Mouse (Mus musculus) spleen, adult 12 weeks (tissue): ENCODE results near the gene Mcm3.
"Not testable (repeated sequence)": the region's sequence is repeated elsewhere in the genome, so short reads cannot be mapped to it uniquely, and the experiment has no call there.

Source experiments
- DNase-seq: peaks from one replicate; pipeline ENCODE4 v3.0.0; 2022; ENCODE audit warnings: low spot score

The Mcm3 gene

DNA sequence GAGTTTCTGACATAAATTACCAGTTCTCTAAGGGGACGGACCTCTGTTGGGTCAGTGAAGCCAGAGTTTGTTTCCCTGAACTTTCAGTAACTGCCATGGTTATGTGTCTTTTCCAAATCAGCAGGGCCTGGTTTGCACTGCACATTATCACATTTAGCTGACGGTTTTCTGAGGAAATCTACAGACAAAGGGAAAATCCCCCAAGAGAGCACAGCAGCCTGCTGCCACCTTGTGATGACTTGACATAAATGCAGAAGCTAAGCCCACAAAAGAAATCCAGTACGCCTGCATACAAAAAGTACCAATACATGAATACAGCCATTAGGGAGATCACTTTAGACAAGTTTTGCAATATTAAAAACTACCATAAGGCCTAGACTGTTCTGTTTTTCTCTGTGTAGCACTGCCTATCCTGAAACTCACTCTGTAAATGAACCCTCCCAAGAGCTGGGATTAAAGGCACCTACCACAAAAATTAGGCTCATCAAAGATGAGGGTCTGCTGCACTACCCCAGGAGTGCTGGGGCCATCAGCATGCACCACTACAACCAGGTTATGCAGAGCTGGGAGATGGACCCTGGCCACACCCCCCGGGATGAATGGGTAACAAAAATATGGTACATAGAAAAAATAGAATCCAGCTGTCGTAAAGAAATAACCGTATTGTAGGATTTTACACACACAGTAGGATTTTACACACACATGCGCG is 18.3 kb downstream of the Mcm3 start:
- no peak for DNase-seq

- DNase-seq = no peak
Observed at GRCm38 (mm10) chr1:20801275-20801674, 18.8 kb downstream of the Mcm3 start.

- no peak for DNase-seq
Observed at GRCm38 (mm10) chr1:20795178-20795577, 24.9 kb downstream of the Mcm3 start.

DNA sequence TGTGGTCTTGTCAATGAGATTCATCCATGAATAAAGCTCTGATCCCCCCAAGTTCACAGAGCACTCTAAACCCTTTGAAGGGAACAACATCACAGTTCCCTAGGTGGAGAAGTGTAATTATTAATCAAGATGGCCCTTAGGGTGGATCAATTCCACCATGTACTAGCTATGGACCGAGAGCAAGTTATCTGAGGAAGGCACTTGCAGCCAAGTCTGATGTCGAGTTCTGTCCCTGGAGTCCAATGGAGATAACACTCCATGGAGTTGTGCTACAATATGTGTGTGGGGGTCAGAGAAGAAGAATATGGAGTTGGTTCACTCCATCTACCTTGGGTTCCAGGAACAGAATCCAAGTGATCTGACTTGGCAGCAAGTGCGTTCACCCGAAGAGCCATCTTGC is 25.4 kb downstream of the Mcm3 start:
- no peak for DNase-seq

- no peak for DNase-seq
Observed at GRCm38 (mm10) chr1:20791414-20791813, 28.7 kb downstream of the Mcm3 start.

- not testable (repeated sequence) for DNase-seq
Observed at GRCm38 (mm10) chr1:20790517-20790916, 29.6 kb downstream of the Mcm3 start, which contains the start of gene Il17f. TSS of gene Il17f (minus strand) at chr1:20790617.

DNA sequence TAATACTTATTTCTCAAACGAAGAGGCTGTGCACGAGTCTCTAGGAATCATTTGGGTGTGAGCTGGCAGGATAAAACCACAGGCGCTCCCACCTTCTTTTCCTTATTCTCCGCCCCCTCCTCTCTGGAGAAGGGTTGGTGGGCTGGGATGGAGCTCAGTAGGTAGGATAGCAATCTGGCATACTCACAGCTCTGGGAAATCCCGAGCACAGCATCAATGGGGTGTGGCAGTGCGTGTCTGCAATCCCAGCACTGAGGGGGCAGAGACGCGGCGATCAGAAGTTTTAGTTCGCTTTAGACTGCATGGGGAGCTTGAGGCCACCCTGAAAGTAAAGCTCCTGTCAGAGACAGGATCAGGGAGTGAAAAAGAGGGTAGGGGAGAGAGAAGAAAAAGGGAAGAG is 31.7 kb downstream of the Mcm3 start:
- no peak for DNase-seq

GRCm38 (mm10) chr1:20787046-20787445 is 33.1 kb downstream of the Mcm3 start:
- no peak for DNase-seq

GRCm38 (mm10) chr1:20778366-20778765 is 41.7 kb downstream of the Mcm3 start:
- DNase-seq = no peak

DNA sequence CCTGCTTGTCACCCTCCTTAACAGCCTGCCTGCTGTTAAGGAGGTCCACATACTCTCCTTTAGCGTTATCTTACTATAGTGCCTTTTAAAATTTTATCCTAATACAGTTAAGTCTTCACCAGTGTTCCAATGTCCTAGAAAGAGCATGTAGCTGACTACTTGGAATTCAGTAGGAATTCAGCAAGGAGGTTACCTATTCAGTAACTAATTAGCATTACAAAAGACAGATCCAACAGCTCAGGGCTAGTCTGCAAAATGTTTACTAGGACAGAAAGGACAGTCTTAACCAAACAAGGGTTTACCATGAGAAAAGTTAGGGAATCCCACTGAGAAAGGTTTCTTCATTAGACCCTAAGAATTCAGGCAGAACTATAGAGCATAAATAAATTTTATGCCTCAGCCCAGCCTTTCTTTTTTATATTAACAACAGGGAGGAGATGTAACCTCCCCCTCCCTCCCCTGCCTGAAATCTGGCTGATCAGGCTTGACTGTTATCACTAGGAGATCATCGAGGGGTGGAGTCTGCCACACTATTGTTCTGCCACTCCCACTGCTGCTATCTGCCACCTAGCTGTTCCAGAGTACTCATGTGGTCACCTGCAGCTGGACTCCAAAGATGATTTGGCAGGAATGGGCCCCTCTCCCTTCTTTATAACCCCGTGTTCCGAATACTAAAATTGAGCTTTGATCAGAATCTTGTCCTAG is 45.9 kb downstream of the Mcm3 start:
- DNase-seq = not testable (repeated sequence)

DNA sequence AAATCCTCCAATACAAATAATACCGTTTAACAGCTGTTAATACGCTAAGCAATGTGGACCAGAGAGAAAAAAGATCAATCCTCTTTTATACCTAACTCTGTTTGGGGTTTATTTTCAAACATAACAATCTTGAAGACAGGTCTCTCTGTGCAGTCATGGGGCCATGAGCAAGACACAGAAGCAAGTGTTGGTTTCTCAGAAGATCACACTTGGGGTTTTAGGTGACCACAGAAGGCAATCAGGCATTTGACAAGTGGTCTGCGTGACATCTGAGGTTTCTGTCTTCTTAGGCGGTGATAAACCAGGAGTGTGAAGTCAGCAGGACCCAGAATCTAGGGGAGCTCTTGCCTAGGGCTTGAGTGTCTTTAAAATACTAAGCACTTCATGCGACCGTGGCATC is 53.6 kb downstream of the Mcm3 start:
- no peak for DNase-seq

GRCm38 (mm10) chr1:20761411-20761810 is 58.7 kb downstream of the Mcm3 start:
- no peak for DNase-seq

- no peak for DNase-seq
Observed at GRCm38 (mm10) chr1:20760331-20760730, 59.8 kb downstream of the Mcm3 start.

DNA sequence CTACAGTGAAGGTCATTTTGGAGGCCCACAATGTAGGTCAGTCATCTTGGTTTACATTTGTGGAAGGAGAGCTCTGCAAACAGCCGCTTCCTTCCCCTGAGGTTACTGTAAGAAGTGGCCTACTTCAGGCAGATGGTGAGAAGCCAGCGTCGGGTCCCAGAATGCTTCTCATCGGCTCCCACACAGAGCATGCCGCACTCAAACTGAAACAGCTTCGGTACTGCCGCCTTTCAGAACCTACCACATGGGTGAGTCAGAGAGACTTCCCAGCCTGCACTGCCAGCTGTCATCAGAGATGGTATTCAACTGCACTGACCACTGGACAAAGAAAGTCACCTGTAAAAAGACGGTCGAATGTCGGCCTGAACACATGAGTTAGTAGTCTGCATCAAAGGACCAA is 60.3 kb downstream of the Mcm3 start:
- DNase-seq = no peak

GRCm38 (mm10) chr1:20757586-20757985 is 62.5 kb downstream of the Mcm3 start:
- no peak for DNase-seq

DNA sequence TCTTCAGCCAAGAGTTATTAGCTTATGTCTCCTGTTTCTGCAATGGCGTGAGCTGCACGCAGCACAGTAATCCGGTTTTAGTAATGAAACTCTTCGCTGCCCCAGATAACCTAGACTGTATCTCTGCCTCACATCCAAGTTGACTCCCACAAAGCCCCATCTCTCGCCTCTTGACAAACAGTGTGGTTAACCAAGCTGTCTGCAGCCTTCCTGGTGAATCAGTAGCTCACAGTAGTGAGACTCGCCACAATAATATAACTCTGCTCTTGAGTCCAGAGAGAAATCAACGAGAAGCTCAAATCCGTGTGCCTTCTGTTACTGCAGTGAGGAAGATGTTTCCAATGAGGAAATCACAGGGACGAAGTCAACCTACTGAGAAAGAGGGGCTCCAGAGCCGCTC is 65.7 kb downstream of the Mcm3 start:
- no peak for DNase-seq
